Mouse (Mus musculus) heart, embryonic 13.5 days (tissue): ENCODE results near the gene Dusp5. TPM values are rescaled to one million over a fixed set of nuclear protein-coding genes. Genes with fewer than 3 reads are reported as not detected.
A peak's percentile ranks its signal among the peaks of the same experiment; 100 is the strongest.
"Not testable (repeated sequence)": the region's sequence is repeated elsewhere in the genome, so short reads cannot be mapped to it uniquely, and the experiment has no call there.

Source experiments
- ATAC-seq: fragments of 200-750 bp; cut with Nextera tagmentation; 2 replicates; pipeline ENCODE4 v1.8.0; 2017; ENCODE audit warnings: moderate TSS enrichment; ENCODE audit not compliant: insufficient number of reproducible peaks, low FRiP score, low TSS enrichment; ENCODE audit errors: extremely low read depth
- H3K27ac ChIP-seq: fragments of 300-500 bp; sonication (generic); replicated peaks from 2 replicates; pipeline ENCODE4 v1.5.1; 2015; ENCODE audit warnings: moderate library complexity, mild to moderate bottlenecking, inconsistent platforms
- H3K27me3 ChIP-seq: fragments of 300-500 bp; sonication (generic); replicated peaks from 2 replicates; pipeline ENCODE4 v1.6.1; 2015; ENCODE audit warnings: mild to moderate bottlenecking, inconsistent platforms
- H3K36me3 ChIP-seq: fragments of 300-500 bp; sonication (generic); 2 replicates; pipeline ENCODE4 v1.6.1; 2015; ENCODE audit warnings: mild to moderate bottlenecking, inconsistent platforms
- H3K4me1 ChIP-seq: fragments of 300-500 bp; sonication (generic); 2 replicates; pipeline ENCODE4 v1.6.1; 2015; ENCODE audit warnings: inconsistent platforms
- H3K4me2 ChIP-seq: fragments of 300-500 bp; sonication (generic); 2 replicates; pipeline ENCODE4 v1.6.1; 2015; ENCODE audit warnings: inconsistent platforms, mild to moderate bottlenecking, moderate library complexity
- H3K4me3 ChIP-seq: fragments of 300-500 bp; sonication (generic); 2 replicates; pipeline ENCODE4 v1.5.1; 2015; ENCODE audit warnings: moderate library complexity, mild to moderate bottlenecking, inconsistent platforms
- H3K9ac ChIP-seq: fragments of 300-500 bp; sonication (generic); 2 replicates; pipeline ENCODE4 v1.6.1; 2015; ENCODE audit warnings: inconsistent platforms, mild to moderate bottlenecking, moderate library complexity
- H3K9me3 ChIP-seq: fragments of 300-500 bp; sonication (generic); 2 replicates; pipeline ENCODE4 v1.6.1; 2016; ENCODE audit warnings: inconsistent platforms
- WGBS: fragments of 180-500 bp; shearing (Covaris S2); methylation state at CpG from one replicate; pipeline ENCODE4 v1.1.7; 2015; ENCODE audit warnings: mixed read lengths; 5-methylcytosine and 5-hydroxymethylcytosine counted together
- polyA plus RNA-seq: library from polyadenylated mRNA; unstranded; fragments of >200 nt; fragmentation: Nextera tagmentation; extraction: Ambion mirVana; gene quantifications from 2 replicates; pipeline ENCODE4 v1.2.1, GENCODE M21; 2015

Dusp5 gene
- polyA plus RNA-seq, 1 experiment from 2014 or later = 7.8 TPM

DNA sequence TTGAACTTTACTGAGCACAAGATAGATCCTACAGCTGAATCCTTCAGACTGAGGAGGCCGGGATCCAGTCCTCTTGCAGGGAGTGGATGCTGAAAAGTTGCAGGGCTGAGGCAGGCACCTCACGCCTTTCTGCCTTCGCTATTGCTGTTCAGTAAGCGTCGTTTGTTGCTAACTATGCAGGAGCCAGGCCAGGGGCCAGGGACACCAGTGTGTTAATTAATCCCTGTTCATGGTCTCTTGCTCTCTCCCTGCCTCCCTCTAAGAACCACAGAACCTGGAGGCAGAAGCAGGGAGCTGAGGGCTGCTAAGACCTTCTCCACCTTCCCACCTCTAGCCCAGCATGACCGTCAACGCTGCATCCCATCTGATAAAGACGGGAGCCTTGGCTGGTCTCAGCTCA lies 29.9 kb upstream of the Dusp5 start:
- H3K9me3 ChIP-seq = no peaks in the 10 kb centered on the region
- peaks cover 29% of the 10 kb centered on the region for H3K4me1 ChIP-seq
- H3K4me3 ChIP-seq = no peak overlapping the region
- no peaks in the 10 kb centered on the region for H3K36me3 ChIP-seq
- 78% methylated on average over 8 of the region's 8 CpGs for WGBS
- ATAC-seq = no peak
- H3K27me3 ChIP-seq = no peaks in the 10 kb centered on the region
- H3K27ac ChIP-seq = no peak overlapping the region
- H3K9ac ChIP-seq = no peak overlapping the region
- no peak overlapping the region for H3K4me2 ChIP-seq

DNA sequence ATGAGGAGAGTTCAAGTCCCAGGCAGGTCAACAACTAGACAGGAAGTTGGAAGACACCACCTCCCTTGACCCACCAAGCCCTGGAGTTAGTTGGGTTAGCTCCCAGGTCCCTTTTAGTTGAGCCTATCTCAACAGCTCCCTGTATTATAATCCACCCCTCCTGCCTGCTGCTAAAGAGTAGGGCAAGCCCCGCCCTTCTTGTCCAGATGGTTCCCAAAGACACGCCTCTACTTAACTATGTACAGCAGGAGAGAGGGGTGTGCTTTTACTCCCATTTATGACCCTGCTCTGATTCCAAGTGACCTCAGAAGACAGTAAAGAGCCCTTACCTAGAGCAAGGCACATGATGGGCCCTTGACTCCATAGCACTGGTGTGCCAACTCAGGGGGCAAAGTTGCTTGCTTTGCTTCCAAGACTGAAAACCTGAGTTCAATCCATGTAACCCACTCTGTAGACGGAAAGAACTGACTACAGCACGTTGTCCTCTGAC lies 29.4 kb upstream of the Dusp5 start:
- no peak overlapping the region for H3K9ac ChIP-seq
- H3K4me2 ChIP-seq = no peak overlapping the region
- no peaks in the 10 kb centered on the region for H3K36me3 ChIP-seq
- 88% methylated on average over 4 of the region's 4 CpGs for WGBS
- peaks cover 29% of the 10 kb centered on the region for H3K4me1 ChIP-seq
- H3K27me3 ChIP-seq = no peaks in the 10 kb centered on the region
- no peak overlapping the region for H3K27ac ChIP-seq
- no peaks in the 10 kb centered on the region for H3K9me3 ChIP-seq
- no peak for ATAC-seq
- no peak overlapping the region for H3K4me3 ChIP-seq

DNA sequence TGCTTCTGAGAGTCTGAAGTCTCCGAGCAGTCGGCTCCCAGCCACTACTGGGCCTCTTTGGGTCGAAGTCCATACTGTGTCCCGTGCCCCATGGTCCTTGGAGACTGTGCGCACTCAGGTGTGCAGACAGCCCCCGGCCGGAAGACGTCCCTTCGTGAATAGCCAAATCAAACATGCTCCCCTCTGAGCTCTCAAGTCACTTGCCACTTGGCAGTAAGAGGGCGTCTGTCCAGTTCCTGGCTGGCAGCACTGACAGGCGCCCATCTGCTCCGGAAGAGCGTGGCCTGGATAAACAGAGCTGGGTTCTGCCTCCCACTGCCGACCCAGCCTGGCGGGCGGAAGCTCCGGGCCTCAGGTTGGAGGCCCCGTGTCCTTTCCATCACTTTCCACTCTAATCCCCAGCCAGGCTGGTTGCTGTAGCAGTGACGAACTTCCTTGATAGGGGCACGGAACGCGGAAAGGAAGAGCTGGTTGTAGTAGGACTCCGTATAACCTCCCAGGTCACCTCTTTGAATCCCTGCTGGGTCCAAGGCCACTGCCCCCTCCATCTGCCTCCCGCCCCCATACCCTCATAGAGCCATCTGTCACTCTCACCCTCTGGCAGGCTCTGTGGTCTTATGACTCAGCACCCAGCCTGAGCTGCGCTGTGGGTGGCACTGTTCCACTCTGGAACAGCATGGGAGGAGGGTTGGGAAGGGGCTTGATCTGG lies 28.5 kb upstream of the Dusp5 start:
- Histone ChIP-seq H3K27ac (peak overlapping the region; percentile 48; the same call in 1 of the 2 replicates), H3K9ac (no peak overlapping the region), H3K4me2 (0 out of 2 replicates have a peak overlapping the region, but pooled peaks have one; percentile 9), H3K27me3 (no peaks in the 10 kb centered on the region), H3K4me1 (peaks cover 34% of the 10 kb centered on the region), H3K9me3 (no peaks in the 10 kb centered on the region), H3K4me3 (no peak overlapping the region), H3K36me3 (no peaks in the 10 kb centered on the region)
- ATAC-seq = no peak
- 55% methylated on average over 25 of the region's 25 CpGs for WGBS

DNA sequence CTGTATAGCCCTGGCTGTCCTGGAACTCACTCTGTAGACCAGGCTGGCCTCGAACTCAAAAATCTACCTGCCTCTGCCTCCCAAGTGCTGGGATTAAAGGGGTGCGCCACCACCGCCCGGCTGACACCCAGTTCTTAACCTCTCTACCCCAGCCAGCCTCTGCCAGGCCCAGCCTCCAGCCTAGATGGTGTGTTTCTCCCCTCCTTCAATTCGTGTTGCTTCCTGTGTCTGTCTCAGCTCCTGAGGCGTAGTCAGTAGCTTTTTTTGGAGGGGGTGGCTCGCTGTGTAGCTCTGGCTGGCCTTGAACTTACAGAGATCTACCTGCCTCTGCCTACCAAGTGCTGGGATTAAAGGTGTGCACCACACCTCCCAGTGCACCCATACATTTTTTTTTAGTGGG lies 27.7 kb upstream of the Dusp5 start:
- WGBS = 77% methylated on average over 7 of the region's 7 CpGs

DNA sequence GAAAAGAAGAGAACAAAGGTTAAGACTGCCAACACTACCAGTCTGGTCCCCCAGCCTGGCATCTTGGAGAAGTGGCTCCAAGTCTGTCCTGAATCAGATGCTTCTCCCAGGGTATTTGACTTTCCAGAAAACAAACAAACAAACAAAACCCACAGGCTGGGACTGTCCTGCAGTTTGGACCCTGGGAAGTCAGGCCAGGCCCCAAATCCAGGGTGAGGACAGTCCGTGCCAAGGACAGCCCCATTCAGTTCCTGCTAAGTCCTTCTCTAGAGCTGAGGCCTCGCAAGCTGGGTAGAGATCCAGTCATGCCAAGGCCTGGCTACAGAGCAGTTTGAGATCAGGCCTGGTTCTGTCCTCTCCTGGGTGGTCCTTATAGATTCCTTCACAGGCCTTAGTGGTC lies 27.1 kb upstream of the Dusp5 start:
- H3K27me3 ChIP-seq = no peaks in the 10 kb centered on the region
- no peak overlapping the region for H3K27ac ChIP-seq
- 94% methylated on average over 2 of the region's 2 CpGs for WGBS

More for the DNA sequence above, 27.7 kb upstream of the Dusp5 start:
- H3K4me2 ChIP-seq, H3K27me3 ChIP-seq, H3K36me3 ChIP-seq, H3K27ac ChIP-seq, ATAC-seq, H3K9ac ChIP-seq, H3K4me3 ChIP-seq, H3K9me3 ChIP-seq: not testable (repeated sequence)
- peaks cover 42% of the 10 kb centered on the region for H3K4me1 ChIP-seq

DNA sequence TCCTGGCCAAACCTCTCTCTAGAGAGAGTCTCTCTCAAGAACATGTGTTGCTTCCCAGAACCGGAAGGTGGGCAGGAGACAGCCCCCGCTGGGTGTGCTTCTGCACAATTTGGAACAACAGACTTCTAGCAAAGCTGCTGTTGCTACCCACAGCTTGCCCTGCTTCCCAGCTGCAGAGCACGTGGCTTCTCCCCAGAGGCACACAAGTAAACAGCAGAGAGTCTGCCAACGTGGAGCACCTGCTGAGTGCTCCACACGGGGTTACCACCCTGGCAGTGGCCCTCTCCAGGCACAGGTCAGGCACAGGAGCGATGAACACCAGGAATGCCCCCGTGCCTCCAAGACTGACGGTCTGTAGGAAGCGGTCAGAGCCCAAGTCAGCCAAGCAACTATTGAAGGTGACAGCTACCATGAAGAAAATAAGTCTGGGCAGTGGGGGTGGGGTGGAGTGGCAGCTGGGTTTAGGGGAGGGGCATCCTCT lies 26.0 kb upstream of the Dusp5 start:
- H3K9ac ChIP-seq = no peak overlapping the region
- no peak for ATAC-seq
- H3K4me2 ChIP-seq = no peak overlapping the region
- no peaks in the 10 kb centered on the region for H3K27me3 ChIP-seq
- H3K36me3 ChIP-seq = no peaks in the 10 kb centered on the region
- no peak overlapping the region for H3K4me3 ChIP-seq
- H3K27ac ChIP-seq = no peak overlapping the region
- H3K4me1 ChIP-seq = peaks cover 58% of the 10 kb centered on the region
- WGBS = 60% methylated on average over 9 of the region's 9 CpGs
- no peaks in the 10 kb centered on the region for H3K9me3 ChIP-seq

More for the DNA sequence above, 27.1 kb upstream of the Dusp5 start:
- Histone ChIP-seq H3K4me3 (no peak overlapping the region), H3K36me3 (no peaks in the 10 kb centered on the region), H3K9ac (no peak overlapping the region), H3K9me3 (no peaks in the 10 kb centered on the region), H3K4me1 (peaks cover 46% of the 10 kb centered on the region), H3K4me2 (no peak overlapping the region)
- no peak for ATAC-seq

DNA sequence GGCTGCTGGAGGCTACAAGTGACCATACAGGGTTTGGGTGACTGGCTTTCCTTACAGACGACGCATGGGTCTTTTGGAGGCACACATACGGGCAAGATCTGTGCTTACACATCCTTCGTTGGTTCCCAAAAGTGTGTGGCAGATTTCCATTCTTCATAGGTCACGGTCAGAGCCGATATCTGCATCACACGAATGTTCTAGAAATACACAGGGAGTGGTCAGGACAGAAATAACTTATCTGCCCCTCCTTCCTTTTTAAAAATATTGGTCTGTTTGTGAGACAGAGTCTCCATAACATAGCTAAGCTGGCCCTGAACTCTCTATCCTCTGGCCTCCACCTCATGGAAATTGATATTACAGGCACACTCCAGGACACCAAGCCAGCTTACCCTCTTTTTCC lies 24.7 kb upstream of the Dusp5 start:
- H3K27ac ChIP-seq = peak overlapping the region; percentile 2; the same call in 1 of the 2 replicates
- peaks cover 60% of the 10 kb centered on the region for H3K4me1 ChIP-seq

DNA sequence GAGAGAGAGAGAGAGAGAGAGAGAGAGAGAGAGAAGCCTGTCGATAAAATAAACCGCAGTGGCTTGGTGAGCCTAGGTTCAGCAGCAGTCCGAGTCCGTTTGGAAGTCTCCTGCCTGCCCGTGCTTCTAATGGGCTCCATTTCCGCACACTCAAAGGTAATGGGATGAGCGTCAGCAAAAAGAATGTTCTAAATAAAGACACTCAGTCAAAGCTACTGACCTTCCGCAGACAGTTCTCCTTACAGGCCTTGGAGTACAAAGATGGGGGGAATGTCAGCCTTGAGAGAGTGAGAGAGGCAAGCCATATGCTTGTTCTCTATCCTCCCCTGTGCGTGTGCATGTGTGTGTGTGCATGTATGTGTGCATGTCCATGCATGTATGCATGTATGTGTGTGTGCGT lies 23.2 kb upstream of the Dusp5 start:
- H3K4me3 ChIP-seq = no peak overlapping the region
- H3K27me3 ChIP-seq = no peaks in the 10 kb centered on the region
- 37% methylated on average over 10 of the region's 10 CpGs for WGBS
- H3K4me2 ChIP-seq = peak overlapping the region; percentile 33
- H3K36me3 ChIP-seq = no peaks in the 10 kb centered on the region
- no peak for ATAC-seq
- H3K9ac ChIP-seq = peak overlapping the region; percentile 34; the same call in 1 of the 2 replicates
- peak overlapping the region; percentile 81 for H3K27ac ChIP-seq
- H3K4me1 ChIP-seq = peaks cover 53% of the 10 kb centered on the region
- H3K9me3 ChIP-seq = no peaks in the 10 kb centered on the region

More for the DNA sequence above, 24.7 kb upstream of the Dusp5 start:
- H3K9me3 ChIP-seq = no peaks in the 10 kb centered on the region
- H3K4me2 ChIP-seq = no peak overlapping the region
- no peaks in the 10 kb centered on the region for H3K36me3 ChIP-seq
- H3K27me3 ChIP-seq = no peaks in the 10 kb centered on the region
- no peak for ATAC-seq
- no peak overlapping the region for H3K9ac ChIP-seq
- no peak overlapping the region for H3K4me3 ChIP-seq
- 57% methylated on average over 7 of the region's 7 CpGs for WGBS

DNA sequence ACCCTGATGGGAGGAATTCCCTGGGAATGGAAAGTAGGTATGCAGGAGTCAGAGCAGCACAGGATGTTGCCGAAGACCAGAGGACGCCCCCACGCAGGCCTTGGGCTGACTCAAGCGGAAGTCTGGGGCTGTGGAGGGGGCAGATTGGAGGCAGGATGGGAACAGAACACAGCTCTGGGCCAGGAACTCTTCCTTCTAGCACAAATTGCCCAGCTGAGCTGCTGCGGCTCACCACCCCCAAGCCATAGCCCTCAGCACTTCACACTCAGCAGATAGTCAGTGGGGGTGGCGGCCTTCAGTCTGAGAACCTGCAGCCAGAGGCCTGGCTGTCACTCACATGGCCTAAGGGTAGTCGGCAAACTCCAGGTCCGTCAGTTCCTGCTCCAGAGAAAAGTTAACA lies 21.4 kb upstream of the Dusp5 start:
- Histone ChIP-seq H3K4me2 (peak overlapping the region; percentile 16; the same call in 1 of the 2 replicates), H3K9ac (peak overlapping the region; percentile 41; the same call in 1 of the 2 replicates), H3K36me3 (no peaks in the 10 kb centered on the region), H3K27ac (peak overlapping the region; percentile 82), H3K9me3 (no peaks in the 10 kb centered on the region), H3K27me3 (no peaks in the 10 kb centered on the region), H3K4me1 (peaks cover 59% of the 10 kb centered on the region), H3K4me3 (no peak overlapping the region)
- ATAC-seq = no peak; the same call in 1 of the 2 replicates
- WGBS = 13% methylated on average over 8 of the region's 8 CpGs

DNA sequence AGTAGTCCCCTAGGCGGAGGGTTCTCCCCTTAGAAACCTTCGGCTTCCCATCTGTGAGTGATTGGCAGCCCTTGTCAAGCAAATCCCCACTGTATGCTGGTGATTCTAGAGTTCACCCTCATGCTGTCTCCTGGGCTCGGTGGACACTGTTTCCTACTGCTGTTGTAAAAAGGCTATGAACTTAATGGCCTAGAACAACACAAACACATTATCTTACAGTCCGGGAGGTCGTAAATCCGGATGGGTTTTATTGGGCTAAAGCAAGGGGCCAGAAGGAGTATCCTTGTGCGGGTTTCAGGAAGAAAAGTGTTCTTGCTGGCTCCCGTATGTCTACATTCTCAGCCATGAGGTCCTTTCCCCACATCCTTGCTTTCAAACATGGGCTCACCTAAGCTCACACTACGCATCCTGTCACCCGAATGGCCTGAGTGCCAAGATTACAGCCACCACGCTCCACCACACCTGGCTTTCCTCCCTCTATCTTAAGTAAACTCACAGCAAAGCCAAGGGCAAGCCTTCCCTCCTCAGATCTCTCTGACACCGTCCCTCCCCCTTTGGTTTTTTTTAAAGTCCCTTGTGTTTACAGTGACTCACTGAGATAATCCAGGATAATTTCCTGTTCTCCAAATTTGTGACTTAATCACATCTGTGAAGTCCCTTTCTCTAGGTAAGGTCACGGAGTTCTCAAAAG lies 17.5 kb upstream of the Dusp5 start:
- WGBS = 56% methylated on average over 13 of the region's 13 CpGs
- no peaks in the 10 kb centered on the region for H3K27me3 ChIP-seq
- H3K4me2 ChIP-seq = no peak overlapping the region
- peaks cover 30% of the 10 kb centered on the region for H3K4me1 ChIP-seq
- H3K36me3 ChIP-seq = no peaks in the 10 kb centered on the region
- no peak overlapping the region for H3K27ac ChIP-seq
- no peak for ATAC-seq
- H3K9me3 ChIP-seq = no peaks in the 10 kb centered on the region
- H3K9ac ChIP-seq = no peak overlapping the region
- H3K4me3 ChIP-seq = no peak overlapping the region

DNA sequence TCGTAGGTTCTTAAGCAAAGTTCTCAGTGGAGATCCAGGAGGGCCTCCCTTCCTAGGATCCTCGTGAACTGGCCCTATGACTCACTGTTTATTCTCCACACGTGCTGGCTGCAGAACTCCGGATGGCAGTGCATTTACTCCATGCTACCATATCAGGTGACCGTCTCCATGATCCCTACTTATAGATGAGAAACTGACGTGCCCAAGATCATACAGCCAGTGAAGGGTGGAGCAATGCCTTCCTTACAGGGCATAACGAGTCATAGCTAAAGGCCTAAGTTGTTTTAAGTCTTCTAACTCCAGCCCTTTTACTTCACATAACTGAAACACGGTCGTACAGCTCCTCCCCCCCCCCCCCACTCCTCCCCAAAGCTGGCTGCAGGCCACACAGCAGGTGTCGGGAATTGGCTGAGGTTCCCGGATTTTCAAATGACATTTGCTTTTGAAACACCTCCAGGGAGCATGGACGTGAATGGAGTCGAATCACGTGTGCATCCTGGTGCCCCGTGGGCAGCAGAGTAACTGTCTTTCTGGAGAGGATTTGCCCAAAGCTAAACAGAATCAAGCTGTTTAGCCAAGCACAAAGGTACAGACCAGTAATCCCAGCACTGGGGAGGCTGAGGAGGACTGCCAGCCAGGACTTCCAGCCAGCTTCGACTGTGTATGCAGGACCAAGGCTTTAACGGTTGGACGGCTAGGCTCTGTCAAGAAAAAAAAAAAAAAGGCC lies 11.4 kb upstream of the Dusp5 start:
- Histone ChIP-seq H3K36me3 (no peaks in the 10 kb centered on the region), H3K27ac (no peak overlapping the region), H3K4me2 (no peak overlapping the region), H3K9me3 (no peaks in the 10 kb centered on the region), H3K9ac (no peak overlapping the region), H3K4me3 (no peak overlapping the region), H3K27me3 (no peaks in the 10 kb centered on the region), H3K4me1 (peaks cover 36% of the 10 kb centered on the region)
- 30% methylated on average over 18 of the region's 18 CpGs for WGBS
- no peak for ATAC-seq
